Mouse (Mus musculus) liver (tissue): Measurements from ENCODE around the gene Tmem243.

ENCODE experiments used
- DNase-seq: peaks from one replicate; pipeline ENCODE4 v3.0.0-alpha.2; 2020; ENCODE audit warnings: mixed read lengths

The Tmem243 gene

GRCm38 (mm10) chr5:9186467-9186866 lies 86.0 kb downstream of the Tmem243 start:
- DNase-seq: no peak
